Mouse (Mus musculus) gastrocnemius, postnatal 10 days (tissue): ENCODE data around the gene Tesk2. TPM values are rescaled to one million over a fixed set of nuclear protein-coding genes. Genes with fewer than 3 reads are reported as not detected.
"Not testable (repeated sequence)": the region's sequence is repeated elsewhere in the genome, so short reads cannot be mapped to it uniquely, and the experiment has no call there.

Experiments
- DNase-seq: peaks from one replicate; pipeline ENCODE4 v3.0.0; 2021; ENCODE audit warnings: mixed read lengths
- total RNA-seq, 2 experiments: library from RNA; stranded (reverse); gene quantifications; 2 replicates each; pipeline ENCODE4 v1.2.3; 2021

Gene Tesk2
- total RNA-seq, 2 experiments from 2014 or later = 2.9 to 3.0 TPM

GRCm38 (mm10) chr4:116794273-116794672, 73.5 kb downstream of the Tesk2 start:
- DNase-seq = no peak

GRCm38 (mm10) chr4:116796442-116797110, 75.8 kb downstream of the Tesk2 start:
- no peak for DNase-seq

- no peak for DNase-seq
Observed at GRCm38 (mm10) chr4:116799901-116800300, 79.2 kb downstream of the Tesk2 start.

DNA sequence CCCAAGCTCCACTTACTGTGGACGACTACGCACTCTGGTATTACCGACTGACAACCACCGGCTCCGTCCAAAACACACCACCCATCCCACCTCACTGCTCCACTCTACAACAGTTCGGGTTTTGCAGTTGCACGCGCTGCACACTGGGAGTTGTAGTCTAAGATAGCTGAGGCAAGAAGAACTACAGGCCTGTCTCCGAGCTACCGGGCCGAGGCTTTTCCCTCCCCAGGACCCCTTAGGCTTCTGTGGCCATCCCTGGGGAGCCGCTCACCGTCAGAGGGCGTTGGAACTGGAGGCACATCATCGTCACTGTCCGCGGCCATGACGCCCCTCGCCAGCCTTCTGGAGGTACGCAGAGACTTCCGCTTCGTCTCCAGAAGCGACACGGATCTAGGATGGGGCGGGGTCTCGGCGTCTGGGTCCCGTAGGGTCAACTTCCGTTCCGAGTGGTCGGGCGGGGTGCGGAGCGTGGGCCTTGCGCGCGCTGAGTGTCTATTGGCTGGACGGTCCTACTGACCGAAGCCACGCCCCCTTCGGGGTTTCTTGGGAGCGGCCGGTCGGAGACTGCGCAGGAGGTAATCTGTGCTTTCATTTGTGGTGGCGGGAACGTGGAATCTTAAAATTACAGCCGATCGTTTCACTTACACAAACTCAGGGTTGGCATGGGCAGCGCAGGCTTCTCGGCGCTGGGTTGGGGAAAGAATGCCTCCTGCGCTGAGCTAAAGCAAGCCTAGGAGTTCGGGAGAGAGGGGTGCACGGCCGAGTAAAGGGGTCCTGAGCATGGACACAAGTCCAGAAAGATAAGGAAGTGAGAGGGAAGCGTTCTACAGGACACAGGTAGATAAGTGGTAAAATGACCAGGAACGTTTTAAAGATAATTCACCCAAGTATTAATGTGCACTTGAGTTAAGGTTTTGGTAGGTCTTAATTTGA, 86.7 kb downstream of the Tesk2 start, which contains the start of the genes Toe1 and Mutyh:
Toe1 (minus strand) TSS at position 444 of the 933 bp plus-strand sequence.
Mutyh (plus strand) TSS at position 527 of the 933 bp plus-strand sequence.
- DNase-seq = peak; percentile 92

- DNase-seq = no peak
Observed at GRCm38 (mm10) chr4:116811012-116811411, 90.3 kb downstream of the Tesk2 start.

DNA sequence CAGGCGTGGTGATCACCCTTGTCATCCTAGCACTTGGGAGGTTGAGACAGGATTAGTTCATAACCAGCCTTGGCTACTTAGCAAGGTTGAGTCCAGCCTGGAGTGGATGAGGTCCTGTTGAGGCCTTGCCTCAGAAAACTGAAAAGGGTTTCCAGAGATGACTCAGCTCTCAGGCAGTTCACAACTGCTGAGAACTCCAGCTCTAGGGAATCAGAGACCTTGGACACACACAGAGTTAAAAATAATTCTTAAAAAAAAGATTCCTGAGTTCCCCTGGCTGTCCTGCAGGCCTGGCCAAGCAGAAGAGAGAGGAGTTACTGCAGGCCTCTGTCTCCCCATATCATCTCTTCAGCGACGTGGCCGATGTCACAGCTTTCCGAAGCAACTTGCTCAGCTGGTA, 94.5 kb downstream of the Tesk2 start:
- DNase-seq = no peak

DNA sequence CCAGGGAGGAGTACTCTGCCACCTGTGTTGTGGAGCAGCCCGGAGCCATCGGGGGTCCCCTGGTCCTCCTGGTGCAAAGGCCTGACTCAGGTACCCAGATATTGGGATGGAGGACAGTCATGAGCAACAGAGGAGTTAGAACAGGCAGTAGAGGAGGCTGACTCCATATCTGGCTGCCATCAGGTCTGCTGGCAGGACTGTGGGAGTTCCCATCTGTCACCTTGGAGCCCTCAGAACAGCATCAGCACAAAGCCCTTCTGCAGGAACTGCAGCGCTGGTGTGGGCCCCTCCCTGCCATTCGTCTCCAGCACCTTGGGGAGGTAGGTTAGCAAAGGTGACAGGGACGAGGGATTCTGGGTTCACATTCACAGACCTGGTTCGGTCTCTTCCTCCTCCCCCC, 96.7 kb downstream of the Tesk2 start:
- DNase-seq = no peak

DNA sequence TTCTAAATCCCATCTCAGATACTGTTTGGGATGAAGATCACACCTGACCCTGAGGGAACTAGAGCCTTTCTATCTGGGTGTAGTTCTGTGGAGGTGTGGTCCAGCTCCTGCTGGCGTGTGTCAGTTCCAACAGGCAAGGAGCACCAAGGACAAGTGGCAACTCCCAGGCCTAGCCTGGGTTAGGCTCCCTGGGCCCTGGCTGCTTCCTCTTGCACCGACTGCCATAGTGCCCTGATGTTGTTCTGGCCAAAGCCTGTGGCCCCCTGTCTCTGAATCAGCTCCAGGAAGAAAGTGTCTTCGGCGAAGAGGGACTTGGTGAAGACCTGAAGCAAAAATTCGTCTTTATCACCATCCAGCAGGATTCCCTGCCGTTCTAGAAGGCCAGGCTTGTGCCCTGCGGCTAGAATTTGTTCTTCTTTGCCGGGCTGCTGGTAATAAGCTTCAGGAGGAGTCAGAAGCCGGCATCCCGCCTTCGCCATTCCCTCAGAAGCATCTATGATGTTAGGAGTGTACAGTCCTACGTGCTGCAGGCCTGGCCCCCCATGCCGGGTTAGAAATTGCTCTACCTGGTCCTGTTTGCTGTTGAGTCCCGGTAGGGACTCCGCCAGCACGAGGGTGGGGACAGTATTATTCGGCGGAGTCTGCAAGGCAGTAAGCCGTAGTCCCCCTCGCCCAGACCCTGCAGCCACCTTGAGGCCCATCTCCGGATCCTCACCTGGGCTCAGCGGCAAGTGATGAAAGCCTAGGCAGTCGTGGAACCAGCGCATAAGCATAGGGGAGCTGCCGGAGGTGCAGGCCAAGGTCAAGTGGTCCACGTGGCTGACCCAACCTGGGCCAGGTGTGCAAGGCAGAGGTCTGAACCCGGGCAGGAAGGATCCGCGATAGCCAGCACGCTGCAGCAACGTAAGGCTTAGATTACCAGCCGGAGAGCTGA, 99.5 kb downstream of the Tesk2 start:
- DNase-seq = no peak

GRCm38 (mm10) chr4:116820902-116821693, 100.3 kb downstream of the Tesk2 start:
- peak; percentile 65 for DNase-seq

GRCm38 (mm10) chr4:116821694-116822016, 100.9 kb downstream of the Tesk2 start, which contains the start of gene Hpdl:
TSS of gene Hpdl (minus strand) at chr4:116821707.
- no peak for DNase-seq

- peak; percentile 55 for DNase-seq
Observed at GRCm38 (mm10) chr4:116824541-116825004, 103.8 kb downstream of the Tesk2 start.

DNA sequence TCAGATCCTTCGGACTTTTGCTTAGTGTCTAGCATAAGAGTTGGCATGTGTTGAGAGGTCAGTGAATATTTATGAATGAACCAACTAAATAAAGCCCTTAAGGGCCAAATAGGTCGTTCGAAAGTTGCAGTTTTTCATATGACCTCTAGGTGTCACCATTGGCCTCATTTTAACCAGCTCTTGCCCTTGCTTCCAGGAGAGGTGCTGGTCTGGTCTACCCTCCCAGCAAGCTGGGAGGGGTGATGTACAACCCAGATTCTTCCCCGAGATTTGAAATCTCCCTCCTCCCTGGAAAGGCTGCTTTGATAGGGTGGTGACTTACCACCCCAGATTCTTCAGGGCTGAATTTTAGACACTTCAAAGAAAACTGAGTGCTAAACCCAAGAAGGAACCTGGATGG, 107.1 kb downstream of the Tesk2 start:
- DNase-seq = no peak

- DNase-seq = no peak
Observed at GRCm38 (mm10) chr4:116829364-116830069, 108.8 kb downstream of the Tesk2 start.

DNA sequence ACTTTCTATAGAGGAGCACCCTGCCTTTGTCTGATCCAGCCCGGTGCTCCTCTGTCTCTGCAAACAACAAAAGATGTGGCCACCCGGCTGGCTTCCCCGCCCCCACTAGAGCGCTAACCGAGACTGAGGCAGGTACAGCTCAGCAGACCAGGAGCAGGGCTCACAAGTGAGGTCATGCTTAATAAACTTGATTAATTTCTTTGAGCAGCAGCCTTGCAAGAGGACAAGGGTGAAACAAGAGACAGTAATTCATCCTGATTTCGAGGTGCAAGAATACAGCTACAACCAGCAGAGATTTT, 109.3 kb downstream of the Tesk2 start:
- DNase-seq = no peak

GRCm38 (mm10) chr4:116838999-116839398, 118.3 kb downstream of the Tesk2 start:
- DNase-seq = no peak

GRCm38 (mm10) chr4:116840096-116840495, 119.3 kb downstream of the Tesk2 start:
- not testable (repeated sequence) for DNase-seq

GRCm38 (mm10) chr4:116840841-116841240, 120.1 kb downstream of the Tesk2 start:
- no peak for DNase-seq

- no peak for DNase-seq
Observed at GRCm38 (mm10) chr4:116844324-116844723, 123.6 kb downstream of the Tesk2 start.

DNA sequence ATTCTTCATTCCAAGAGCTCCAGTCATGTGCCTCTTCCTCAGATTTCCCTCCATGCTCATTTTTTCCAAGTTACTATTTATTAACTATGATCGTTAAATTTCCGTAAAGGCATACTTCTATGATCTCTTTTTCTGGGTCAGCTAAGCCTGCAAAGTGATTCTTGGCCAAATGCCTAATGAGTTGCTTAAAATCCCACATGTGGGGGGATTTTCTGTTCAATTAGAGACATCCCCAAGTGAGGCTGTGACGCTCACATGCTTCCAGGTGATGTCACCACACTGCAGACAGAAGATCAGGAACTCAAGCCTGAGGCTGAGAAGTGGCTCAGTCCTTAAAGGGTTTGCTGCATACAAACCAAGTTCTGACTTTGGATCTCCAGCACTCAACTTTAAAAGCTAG, 129.2 kb downstream of the Tesk2 start:
- no peak for DNase-seq

DNA sequence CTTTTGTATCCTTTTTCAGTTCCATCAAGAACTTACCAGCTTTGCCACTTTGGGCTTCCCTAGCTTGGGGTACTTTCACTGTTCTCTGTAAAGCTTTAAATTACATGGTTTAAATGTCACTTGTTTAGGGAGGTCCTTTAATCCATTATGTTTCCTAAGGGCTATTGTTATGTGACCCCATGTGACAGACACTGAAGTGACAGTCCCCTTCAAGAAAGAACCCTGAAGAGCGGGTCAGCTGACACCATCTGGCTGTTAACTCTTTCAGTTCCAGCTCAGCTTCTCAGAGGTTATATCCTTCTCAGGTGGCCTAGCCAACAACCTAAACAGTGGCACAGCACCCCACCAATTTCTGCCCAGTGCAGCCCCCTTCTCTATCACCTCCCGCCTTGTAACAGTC, 133.5 kb downstream of the Tesk2 start:
- no peak for DNase-seq
